Mouse (Mus musculus) frontal cortex, adult (tissue): Measurements from ENCODE around the gene Gm7029.
A peak's percentile ranks its signal among the peaks of the same experiment; 100 is the strongest.
"Not testable (repeated sequence)": the region's sequence is repeated elsewhere in the genome, so short reads cannot be mapped to it uniquely, and the experiment has no call there.

Source experiments
- ATAC-seq: cut with Nextera tagmentation; 2 replicates; pipeline ENCODE4 v1.9.2; 2017; ENCODE audit warnings: mild to moderate bottlenecking, moderate library complexity, mixed read lengths; ENCODE audit not compliant: low TSS enrichment

The Gm7029 gene

DNA sequence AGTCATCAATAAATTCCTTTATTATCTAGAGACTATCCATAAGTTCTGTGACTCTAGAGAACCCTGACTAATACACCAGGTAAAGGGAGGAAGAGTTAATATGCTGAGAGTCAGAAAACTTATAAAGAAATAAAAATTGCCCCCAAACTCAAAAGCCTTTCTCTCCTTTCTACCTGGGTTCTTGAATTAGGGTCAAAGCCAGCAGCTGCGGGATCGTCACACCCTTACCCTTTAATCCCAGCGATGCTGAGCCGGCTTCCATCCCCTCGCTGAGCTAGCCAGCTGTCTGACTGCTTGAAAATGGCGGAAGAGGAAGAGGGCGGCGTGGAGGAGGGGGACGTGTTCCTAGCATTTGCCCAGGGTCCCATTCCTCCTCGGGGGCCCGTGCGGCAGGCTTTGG lies at the start of gene Gm7029:
Gene Gm7029, plus strand, starts transcription at position 301 of the 400 bp plus-strand sequence.
- not testable (repeated sequence) for ATAC-seq

DNA sequence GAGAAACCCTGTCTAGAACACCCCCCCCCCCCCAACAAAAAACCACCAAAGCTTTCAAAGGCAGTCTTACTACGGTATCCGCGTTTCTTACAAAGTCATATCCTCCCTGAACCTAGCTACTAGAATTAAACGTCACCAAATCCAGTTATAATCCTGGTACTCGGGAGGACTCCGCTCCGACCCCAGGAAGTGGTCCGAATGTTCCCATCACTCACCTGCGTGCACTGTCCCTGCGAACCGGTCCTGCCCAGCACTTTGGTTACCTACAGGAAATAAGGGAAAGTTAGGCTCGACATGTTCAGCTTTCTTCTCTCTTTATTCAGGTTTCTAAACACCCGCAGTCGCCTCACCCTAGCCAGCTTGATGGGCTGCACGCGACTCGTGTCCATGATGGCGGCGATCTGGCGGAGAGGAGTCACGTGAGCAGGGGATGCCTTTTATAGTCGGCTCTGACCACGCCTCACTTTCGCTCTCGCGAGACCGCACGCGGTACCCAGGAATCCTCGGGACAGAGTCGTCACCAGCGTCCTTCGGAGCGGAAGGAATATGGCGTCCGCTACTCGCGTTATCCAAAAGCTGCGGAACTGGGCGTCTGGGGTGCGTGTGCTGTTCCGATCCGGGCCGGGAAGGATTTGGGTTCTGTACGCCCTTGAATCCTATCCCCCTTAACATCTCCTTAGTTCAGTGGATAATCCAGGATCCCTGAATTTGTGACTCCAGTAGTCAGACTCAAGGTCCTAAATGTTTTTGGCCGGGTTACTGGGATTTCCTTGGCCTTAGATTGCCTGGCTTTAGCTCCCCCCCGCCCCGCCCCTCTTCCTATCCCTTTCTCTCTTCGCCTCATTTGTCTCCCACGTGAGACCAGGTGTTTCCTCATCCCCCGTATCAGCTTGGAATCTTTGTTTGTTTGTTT lies 49.3 kb upstream of the Gm7029 start, which contains the start of the genes Rps28 and Ndufa7:
Gene Rps28, minus strand, starts transcription at position 479 of the 913 bp plus-strand sequence.
Gene Ndufa7, plus strand, starts transcription at position 489 of the 913 bp plus-strand sequence.
- peak; percentile 95 for ATAC-seq

DNA sequence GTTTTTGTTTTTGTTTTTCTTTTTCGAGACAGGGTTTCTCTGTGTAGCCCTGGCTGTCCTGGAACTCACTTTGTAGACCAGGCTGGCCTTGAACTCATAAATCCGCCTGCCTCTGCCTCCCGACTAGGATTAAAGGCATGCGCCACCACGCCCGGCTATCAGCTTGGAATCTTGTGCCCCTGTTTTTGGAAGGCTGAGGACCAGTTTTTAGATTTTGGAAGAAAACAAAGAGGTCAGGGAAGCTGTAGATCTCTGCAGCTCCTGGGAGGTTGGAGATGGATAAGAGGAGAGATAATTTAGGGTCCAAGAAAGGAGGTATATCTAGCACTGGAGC lies 48.7 kb upstream of the Gm7029 start:
- not testable (repeated sequence) for ATAC-seq

DNA sequence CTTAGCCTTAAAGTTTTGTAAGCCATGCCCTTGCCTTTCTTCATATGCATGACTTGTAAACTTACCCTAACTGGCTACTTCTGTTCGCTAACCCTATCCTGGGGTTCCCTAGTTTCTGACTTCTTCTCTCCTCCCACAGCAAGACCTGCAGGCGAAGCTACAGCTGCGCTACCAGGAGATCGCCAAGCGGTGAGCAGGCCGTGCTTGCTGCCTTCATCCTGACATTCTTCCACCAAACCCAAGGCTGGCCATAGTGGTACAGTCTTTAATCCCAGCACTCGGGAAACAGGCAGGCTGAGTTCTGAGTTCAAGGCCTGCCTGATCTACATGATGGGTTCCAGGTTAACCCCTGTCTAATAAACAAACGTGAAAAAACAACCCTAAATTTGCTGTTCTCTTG lies 48.2 kb upstream of the Gm7029 start:
- ATAC-seq, result no peak

DNA sequence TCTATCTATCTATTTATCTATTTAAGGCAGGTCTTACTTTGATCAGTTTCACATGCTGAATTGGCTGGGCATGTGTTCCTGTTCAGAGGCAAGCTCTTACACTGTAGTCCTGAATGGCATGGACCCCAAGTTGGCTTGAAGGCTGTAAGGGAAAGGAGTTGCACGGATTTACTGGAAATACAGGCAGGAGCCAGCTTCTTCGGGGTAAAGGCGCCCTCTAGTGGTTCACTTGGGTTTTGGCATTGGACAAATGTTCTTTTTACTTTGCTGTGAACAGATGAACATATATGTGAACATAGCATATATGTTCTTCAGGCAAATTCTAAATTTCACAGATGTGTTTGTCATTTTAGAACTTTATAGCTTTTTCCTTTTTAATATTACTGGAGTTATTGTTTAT lies 46.8 kb upstream of the Gm7029 start:
- no peak for ATAC-seq

DNA sequence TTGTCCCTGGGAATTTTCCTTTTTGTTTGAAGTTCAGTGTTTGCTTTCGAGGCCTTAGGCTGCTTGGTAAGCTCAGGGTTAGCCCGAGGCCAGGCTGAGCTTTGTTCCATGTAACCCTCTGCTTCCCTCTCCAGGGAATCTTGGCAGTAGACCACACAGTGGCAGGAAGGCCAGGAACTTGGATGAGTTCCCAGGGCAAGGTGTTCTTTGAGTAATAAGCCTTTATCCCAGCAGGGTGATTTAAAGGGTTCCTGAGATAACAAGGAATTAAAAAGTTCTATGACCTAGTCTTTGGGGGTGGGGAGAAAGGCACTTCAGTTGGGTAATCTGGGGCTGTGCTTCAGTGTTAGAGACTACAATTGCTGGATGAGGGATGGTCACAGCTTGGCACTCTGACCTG lies 44.7 kb upstream of the Gm7029 start:
- ATAC-seq, result no peak

DNA sequence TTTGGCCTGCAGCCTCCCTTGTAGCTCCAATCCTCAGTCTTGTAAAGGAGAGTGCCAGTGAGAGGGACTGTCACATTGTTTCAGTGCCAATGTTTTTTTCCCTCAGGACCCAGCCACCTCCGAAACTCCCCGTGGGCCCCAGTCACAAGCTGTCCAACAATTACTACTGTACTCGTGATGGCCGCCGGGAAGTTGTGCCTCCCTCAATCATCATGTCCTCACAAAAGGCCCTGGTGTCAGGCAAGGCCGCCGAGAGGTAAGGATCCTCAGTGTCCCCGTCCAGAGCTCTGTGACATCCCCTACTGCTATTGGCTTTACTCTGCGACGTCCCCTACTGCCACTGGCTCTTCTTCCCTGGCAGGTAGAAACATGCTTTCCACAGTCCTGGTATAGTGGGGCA lies 44.1 kb upstream of the Gm7029 start:
- no peak for ATAC-seq

DNA sequence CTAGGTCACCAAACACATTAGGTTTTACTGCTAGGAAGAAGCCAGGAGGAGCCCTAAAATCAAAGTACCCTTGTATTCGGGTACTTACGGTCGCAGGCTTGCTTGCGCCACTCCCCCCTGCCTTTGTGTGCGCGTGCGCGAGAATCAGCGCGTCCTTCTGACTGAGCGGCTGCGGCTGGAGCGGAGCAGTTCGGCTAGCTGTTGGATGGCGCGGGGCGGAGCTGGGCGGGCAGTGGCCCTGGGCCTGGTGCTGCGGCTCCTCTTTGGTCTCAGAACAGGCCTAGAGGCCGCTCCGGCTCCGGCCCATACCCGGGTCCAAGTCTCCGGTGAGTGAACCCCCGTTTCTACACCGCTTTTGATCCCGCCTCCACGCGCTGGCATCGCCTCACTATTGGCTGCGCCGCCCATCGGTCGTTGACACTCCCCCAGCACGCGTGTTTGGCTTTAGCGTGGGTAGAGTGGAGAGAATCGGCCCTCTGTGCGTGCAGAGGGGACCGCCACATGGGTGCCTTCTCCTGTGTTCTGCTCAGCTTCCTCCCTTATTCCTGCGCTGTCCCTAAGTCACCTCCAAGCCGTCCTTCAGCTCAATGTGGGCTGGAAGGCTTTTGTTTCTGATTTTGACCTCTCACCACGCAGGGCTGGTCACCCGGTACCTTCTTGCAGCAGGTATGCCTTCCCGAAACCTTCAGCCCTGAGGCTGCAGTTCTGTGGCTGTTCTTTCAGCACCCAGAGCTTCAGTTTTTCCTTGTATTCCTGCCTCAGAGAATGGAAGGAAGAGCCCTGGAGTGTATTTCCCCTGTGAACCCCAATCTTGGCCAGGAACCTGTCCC lies 30.5 kb upstream of the Gm7029 start, which contains the start of gene Cd320:
Gene Cd320, plus strand, starts transcription at position 126 of the 830 bp plus-strand sequence.
- ATAC-seq, result peak; percentile 94

DNA sequence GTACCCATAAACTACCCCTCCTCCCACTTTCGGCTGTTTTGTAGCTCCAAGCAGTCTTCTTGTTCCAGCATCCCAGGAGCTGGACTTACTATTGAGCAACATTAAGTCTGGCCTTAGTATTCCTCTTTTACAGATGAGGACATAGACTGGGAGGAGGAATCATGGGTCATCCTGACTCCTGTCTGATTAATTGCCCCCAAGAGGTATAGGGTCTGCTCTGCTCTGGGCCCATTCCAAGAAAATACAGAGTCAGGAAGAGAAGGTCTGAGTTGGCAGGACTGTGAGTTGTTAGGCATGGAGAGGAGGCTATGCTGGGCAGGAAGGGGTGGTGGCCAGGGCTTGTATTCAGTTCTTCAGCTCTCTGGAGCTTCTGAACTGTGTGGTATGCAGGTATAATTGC lies 29.4 kb upstream of the Gm7029 start:
- no peak for ATAC-seq

DNA sequence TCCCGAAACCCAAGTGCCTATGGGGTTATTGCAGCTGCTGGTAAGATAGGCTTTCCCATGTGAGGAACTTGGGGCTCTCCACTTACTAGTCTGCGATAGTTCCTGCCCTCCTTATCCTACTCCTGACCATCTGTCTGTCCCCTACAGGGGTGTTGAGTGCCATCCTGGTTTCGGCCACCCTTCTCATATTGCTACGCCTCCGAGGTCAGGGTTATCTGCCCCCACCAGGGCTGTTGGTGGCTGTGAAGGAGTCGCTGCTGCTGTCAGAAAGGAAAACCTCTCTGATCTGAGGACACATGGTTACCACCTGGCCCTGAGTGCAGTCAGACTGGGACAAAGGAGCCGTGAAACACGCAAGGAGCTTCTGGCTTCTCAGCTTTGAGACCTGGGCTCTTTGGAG lies 25.5 kb upstream of the Gm7029 start:
- ATAC-seq, result no peak

DNA sequence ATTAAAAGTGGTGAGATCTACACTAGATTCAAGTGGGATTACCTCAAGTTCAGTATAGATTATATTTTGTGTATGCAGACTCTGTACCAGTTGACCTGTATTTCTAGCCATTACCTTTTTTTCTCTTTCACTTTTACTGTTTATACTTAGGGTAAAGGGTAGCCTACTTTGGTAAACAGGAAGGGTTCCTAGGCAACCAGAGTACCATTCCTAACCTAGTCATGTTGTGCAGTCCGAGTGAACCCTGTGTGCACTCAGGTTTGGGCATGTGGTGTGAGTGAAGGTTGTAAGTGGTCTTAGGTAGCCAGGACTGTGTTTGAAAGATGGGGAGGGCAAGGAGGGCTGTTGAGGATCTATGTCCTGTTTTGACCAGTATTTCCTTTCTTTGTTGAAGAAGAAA lies 22.3 kb upstream of the Gm7029 start:
- ATAC-seq, result no peak

DNA sequence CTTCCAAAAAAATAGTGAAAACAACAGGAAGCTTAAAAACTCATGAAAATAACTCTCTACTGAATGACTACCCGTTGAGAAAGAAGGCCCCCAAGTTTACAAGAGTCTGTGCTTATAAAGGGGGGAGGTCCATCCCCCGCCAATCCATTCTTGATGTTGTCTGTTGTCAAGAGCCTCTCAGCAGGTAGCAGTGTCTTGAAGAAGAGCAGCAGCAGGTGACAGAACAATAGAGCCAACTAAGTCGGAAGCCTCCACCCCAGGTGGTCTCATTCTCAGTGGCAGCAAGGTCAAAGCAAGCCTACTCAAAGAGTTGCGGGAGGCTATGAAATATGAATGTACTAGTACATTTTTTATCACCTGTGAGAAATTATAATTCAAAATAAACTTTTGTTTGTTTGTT lies 15.8 kb upstream of the Gm7029 start:
- ATAC-seq, result no peak

DNA sequence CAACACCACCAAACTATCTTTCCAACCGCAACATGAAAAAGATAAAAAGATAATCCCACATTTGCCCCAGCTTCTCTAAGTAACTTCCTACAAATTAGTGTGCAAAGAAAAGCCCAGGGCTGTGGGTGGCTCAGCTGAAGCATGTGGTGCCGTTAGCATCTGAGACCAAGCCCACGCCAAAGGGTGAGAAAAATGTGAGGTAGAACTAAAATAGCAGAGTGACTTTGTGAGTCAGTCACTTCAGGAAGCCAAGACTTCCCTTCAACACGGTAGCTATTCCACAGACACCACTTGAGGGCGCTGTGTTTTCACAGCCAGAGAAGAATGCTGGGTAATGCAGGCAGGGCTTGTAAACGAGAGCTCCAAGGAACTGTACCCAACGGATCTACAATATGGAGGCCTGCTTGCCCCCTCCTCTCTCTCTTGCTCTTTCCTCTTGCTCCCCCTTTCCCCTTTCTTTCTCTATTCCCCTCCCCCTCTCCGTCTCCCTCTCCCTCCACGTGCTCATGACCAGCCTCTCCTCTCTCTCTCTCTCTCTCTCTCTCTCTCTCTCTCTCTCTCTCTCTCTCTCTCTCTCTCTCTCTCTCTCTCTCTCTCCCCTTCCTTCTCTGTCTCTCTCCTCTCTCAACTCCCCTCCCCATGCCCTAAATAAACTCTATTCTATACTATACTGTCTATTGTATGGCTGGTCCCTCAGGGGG lies 8.2 kb upstream of the Gm7029 start:
- peak; percentile 100 for ATAC-seq

DNA sequence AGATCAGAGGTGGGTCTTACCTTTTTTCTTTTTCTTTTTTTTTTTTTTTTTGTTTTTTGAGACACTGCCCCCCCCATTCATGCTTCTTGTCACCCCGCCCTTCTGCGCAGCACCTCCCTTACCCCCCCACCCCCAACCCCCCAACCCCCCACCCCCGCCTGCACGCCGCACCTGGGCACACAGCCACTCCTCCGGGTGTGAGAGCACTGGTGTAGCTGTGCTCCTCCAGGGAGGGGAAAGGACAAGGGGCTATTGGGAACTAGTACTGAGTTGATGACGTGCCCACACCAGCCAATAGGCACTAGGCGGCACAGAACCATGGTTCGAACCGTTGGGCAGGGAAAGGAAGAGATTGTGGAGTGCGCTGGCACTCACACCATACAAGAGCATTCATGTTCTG lies 774 bp downstream of the Gm7029 start:
- ATAC-seq, result no peak

DNA sequence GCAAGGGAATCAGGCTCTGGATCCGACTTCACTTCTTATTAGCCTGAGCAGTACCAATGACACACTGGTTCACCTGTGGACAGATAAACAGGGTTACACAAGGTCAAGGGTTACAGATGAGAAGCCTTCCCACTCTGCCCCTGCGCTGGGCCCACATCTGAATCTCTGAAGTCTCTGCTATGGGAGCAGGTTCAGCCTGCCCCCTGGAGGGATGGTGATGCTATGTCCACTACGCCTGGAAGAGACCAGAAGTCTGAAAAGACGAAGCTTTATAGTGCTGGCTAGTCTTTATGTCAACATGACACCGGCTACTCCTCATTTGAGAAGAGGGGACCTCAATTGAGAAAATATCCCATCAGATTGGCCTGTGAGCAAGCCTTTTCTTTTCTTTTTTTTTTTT lies 2.2 kb downstream of the Gm7029 start:
- not testable (repeated sequence) for ATAC-seq

DNA sequence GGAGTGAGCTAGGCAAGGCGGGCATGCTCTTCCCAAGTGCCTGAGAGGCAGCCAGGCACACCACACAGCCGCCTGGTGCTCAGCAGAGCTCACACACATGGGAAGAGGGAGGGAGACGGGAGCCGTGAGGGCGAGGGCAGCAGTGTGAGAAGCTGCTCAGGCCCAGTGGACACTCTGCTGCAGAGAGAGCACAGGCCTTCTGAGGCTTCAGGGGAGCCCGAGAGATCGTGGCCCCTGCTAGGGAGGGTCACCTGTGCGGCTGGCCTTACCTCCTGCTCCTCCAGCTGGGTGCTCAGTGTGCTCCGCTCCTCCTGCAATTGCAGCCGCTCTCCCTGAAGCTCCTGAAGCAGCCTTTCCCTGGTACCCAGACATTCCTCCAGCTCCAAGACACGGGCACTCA lies 10.7 kb downstream of the Gm7029 start:
- not testable (repeated sequence) for ATAC-seq

DNA sequence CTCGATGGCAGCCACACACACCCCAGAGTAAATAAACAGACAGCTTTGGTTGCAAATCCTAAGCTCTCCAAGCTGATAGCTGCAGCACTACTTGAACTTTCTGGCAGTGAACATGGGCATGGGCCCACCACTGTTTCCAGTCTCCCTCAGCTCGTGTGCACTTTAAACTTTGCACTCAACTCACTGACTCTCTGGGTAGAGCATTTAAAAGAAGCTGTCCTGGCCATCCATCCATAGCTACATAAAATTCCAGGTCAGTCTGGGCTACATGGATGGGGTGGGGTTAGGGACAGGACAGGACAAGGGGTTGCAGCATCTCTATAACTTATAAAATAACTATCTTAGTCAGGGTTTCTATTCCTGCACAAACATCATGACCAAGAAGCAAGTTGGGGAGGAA lies 14.2 kb downstream of the Gm7029 start:
- ATAC-seq, result not testable (repeated sequence)

DNA sequence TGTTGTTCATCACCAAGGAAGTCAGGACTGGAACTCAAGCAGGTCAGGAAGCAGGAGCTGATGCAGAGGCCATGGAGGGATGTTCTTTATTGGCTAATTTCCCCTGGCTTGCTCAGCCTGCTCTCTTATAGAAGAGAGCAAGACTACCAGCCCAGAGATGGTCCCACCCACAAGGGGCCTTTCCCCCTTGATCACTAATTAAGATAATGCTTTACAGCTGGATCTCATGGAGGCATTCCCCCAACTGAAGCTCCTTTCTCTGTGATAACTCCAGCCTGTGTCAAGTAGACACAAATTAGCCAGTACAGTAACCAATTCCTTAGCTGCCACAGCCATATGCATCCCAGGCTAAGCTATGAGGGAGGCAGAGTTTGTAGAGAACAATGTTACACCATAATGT lies 14.6 kb downstream of the Gm7029 start:
- ATAC-seq, result not testable (repeated sequence)

DNA sequence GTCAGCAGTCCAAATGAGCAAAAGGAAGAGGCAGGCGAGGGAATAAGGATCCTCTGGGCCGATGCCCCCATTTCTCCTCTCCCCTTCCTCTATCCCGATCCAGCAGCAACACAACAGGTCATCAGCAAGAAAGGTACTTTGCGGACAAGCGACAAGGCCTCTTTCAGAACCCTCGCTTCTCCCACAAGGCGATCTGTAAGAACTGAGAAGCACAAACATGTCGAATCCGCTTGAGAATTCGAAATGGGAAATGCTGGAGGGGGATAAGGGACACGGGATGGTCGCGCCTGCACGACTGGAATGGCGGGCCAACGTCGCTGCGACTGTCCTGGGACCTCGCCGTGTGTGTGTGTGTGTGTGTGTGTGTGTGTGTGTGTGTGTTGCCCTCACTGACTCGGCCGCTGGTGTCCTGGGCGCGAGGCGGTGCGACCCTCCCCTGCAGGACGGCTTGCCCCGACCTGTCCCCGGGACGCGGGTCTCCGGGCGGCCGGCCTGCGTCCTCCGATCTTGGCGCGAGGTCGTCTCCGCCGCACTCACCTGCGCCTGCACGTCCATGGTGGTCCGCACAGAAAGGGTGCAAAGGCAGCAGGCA lies 16.4 kb downstream of the Gm7029 start:
- not testable (repeated sequence) for ATAC-seq

DNA sequence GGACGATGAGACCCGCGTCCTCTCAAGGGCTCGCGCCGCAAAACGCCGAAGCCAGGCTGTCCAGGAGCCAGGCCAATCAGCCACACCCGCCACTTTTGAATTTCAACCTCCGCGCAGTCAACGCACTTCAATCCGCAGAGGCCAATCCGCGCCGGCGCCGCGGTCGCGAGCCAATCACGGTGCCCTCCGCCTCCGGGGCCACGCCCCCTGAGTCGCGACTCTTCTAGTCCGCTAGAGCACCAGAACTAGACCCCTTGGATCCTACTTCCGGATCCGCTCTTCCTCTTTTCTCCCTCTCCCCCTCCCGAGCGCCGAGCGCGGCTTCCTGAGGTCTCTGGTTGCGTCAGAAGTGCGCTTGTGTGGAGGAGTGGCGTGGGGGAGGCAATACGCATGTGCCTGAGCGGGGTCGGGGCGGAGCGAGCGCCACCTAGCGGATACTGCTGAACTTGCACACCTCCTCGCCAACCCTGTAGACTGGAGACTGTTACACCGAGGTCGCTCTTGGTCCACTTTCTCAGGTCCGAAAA lies 17.0 kb downstream of the Gm7029 start, which contains the start of gene Kifc1:
Gene Kifc1, minus strand, starts transcription at position 129 of the 527 bp plus-strand sequence.
- peak; percentile 100 for ATAC-seq

DNA sequence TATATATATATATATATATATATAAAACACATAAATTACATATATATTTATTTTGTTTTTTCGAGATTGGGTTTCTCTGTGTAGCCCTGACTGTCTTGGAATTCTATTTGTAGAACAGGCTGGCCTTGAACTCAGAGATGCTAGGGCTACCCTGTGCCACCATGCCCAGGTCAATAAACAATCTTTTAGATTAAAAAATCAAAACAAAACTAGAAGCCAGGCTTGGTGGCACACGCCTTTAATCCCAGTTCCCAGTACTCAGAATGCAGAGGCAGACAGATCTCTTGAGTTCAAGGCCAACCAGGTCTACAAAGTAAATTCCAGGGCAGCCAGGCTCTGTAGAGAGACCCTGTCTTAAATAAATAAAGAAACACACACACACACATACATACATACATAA lies 17.7 kb downstream of the Gm7029 start:
- ATAC-seq, result no peak
